Mouse (Mus musculus): ENCODE results near the gene Evc2.

- TF ChIP-seq EP300 (IDR thresholded peaks at IDR 0.05), result no peak
- no peak for TF ChIP-seq CTCF (IDR thresholded peaks at IDR 0.05)
Measured at GRCm38 (mm10) chr5:37457191-37457590, 118.9 kb downstream of the Evc2 start.
